Mouse (Mus musculus) lung, postnatal 0 days (tissue): ENCODE data around the gene Zbtb7a.

Source experiments
- CTCF ChIP-seq: IDR thresholded peaks from 2 replicates; pipeline ENCODE4 v1.5.1; 2016; ENCODE audit warnings: antibody characterized with exemption, mild to moderate bottlenecking
- EP300 ChIP-seq: IDR thresholded peaks from 2 replicates; pipeline ENCODE4 v1.6.1; 2016; ENCODE audit warnings: antibody characterized with exemption, mild to moderate bottlenecking, control low read depth

DNA sequence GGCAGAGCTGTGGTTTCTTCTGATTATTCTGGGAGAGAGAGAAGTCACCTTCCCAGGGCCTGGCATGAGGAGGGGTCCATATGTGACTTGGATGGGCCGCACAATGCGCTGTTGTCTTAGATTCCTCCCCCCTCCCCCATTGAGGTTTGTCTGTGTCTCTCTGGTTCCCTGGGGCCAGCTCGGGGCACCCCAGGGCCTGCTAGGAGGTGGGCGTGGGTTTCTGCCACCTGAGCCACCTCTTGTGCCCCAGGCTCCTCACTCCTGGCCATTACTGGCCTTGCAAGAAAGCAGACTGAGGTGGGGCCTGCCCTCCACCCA is 4.5 kb downstream of the Zbtb7a start:
- no peak for TF ChIP-seq CTCF
- TF ChIP-seq EP300, result no peak
